Mouse (Mus musculus) gonadal fat pad, adult 2 months (tissue): ENCODE data around the gene Neurl2. TPM values are rescaled to one million over a fixed set of nuclear protein-coding genes. Genes with fewer than 3 reads are reported as not detected.
"Not testable (repeated sequence)": the region's sequence is repeated elsewhere in the genome, so short reads cannot be mapped to it uniquely, and the experiment has no call there.

Experiments used
- DNase-seq: peaks from one replicate; pipeline ENCODE4 v3.0.0-alpha.2; 2012; ENCODE audit warnings: low read depth
- polyA plus RNA-seq: library from polyadenylated mRNA; depleted of rRNA; stranded (reverse); fragments of >200 nt; gene quantifications from 2 replicates; pipeline ENCODE4 v1.2.3, GENCODE M21; 2012

The Neurl2 gene
- polyA plus RNA-seq, 1 experiment, result 7.4 TPM

- DNase-seq, result no peak
Observed at GRCm38 (mm10) chr2:164857842-164858553, 24.7 kb upstream of the Neurl2 start.

- DNase-seq, result no peak
Observed at GRCm38 (mm10) chr2:164857101-164857821, 24.0 kb upstream of the Neurl2 start, which contains the start of gene Pltp. Gene Pltp, minus strand, starts transcription at chr2:164857711.

DNA sequence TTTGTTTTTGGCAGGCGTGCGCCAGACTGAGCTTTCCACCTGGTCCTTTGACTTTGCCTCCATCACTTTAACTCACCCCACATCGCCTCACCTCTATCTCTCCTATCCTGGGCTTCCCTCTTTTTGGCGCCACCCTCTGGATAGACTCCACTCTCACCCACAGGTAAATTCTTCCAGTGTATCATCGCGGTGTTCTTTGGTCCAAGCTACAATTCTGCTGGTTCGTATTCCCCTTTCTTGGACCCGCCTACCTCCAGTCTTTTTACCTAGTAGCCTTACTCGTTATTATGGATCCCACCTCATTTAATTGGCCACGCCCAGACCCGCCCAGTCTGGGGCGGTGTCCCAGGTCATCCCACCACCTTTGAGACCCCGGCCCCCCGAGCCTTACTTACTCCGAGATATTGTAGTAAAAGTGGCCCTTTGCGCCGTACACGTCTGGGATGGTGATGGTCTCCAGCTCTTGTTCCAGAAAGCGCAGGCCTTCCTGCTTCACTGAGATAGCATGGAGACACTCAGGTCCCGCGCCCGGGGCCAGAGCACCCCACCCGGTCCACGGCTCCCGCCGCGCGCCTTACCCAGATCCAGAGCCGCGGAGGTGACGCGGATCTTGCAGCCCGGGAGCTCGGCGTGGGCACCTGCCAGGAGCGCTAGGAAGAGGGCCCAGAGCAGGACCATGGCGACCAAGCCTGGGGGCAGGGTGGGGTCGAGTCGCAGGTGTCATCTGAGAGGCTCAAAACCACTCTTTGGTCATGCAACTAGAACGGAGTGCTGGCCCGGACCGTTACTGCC, 23.2 kb upstream of the Neurl2 start:
- DNase-seq, result no peak

- not testable (repeated sequence) for DNase-seq
Observed at GRCm38 (mm10) chr2:164855572-164855971, 22.3 kb upstream of the Neurl2 start.

DNA sequence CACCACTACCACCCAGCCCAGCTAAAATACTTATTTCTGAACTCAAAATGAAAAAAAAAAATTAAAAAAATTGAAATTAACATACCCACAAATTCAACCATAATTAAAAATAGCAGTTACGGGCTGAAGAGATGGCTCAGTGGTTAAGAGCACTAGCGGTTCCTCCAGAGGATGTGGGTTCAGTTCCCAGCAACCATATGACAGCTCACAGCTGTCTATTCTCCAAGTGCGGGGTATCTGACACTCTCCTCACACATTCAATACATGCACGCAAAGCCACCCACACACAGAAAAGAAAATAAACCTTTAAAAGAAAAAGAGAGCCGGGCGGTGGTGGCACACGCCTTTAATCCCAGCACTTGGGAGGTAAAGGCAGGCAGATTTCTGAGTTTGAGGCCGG, 16.8 kb upstream of the Neurl2 start:
- no peak for DNase-seq

GRCm38 (mm10) chr2:164845782-164846181, 12.5 kb upstream of the Neurl2 start:
- no peak for DNase-seq

DNA sequence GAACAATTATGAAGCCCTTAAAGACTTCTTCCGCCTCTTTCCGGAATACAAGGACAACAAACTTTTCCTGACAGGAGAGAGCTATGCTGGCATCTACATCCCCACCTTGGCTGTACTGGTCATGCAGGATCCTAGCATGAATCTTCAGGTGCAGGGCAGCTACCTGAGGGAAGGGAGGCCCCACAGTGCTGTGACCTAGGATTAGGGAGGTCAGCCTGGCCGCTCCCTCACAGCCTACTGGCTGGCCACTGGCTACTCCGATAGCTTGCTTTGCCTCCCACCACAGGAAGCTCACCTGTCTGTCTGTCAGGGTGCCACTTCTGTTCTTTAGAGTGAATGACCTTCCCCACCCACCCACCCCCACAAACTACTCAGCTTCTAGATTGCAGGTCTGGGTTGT, 1.9 kb upstream of the Neurl2 start:
- DNase-seq, result no peak

DNA sequence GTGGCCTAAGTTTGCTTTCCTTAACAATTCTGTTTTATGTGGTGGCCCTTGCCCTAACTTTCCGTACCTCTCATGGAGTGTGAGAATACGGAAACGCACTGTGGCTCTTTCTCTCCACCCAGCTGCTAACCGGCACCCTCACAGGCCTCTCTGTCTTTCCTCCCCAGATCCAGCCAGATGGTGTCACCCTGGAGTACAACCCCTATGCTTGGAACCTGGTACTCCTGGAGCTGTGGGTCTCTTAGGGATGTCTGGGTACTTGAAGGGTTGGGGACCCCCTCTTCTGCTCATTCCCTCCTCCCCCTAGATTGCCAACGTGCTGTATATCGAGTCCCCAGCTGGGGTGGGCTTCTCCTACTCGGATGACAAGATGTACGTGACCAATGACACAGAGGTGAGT, 1.3 kb upstream of the Neurl2 start:
- no peak for DNase-seq

DNA sequence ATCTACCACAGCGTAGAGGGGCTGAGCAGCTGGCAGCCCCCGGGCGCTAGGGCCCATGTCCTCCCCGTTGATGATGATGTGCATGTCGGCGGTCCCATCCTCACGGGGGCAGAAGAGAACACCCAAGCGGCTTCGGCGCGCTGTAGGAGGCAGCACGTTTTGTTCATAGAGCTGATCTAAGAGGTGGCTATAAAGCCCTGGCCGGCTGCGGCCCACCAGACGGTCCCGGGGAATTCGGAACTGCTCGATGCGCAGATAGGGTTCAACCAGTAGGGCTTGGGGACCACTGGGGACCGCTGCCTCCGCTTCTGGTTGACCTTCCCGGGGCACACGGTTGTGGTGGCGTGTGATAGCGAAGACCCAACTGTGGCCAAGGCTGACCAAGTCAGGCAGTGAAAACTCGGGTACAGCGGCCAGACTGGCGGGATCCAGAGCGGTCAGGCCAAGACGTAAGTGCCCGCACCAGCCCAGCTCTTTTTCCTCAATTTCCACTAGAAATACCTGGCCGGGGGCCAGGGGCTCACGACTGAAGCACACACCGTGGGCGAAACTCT, 431 bp downstream of the Neurl2 start, which contains the start of gene Ctsa:
Gene Ctsa (plus strand): TSS at position 126 of the 554 bp plus-strand sequence.
- DNase-seq, result no peak

- DNase-seq, result no peak
Observed at GRCm38 (mm10) chr2:164832032-164832747, 1.1 kb downstream of the Neurl2 start.

DNA sequence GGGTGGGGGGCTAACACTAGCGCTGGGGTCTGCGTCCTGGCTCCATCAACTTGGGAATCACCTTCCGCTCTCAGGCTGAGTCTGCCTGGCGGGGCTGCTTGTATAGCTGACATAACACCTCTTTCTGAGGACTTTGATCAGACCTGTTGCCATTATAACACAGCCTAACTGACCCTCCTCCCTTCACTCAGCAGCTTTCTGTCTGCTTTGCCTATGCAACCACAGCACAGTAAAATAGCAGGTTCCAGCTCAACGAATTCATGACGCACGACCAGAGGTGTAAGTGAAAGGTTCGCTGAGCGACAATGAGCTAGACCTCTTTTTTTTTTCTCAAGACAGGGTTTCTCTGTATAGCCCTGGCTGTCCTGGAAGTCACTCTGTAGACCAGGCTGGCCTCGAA, 2.2 kb downstream of the Neurl2 start:
- DNase-seq, result no peak

- no peak for DNase-seq
Observed at GRCm38 (mm10) chr2:164829090-164829489, 4.2 kb downstream of the Neurl2 start.

DNA sequence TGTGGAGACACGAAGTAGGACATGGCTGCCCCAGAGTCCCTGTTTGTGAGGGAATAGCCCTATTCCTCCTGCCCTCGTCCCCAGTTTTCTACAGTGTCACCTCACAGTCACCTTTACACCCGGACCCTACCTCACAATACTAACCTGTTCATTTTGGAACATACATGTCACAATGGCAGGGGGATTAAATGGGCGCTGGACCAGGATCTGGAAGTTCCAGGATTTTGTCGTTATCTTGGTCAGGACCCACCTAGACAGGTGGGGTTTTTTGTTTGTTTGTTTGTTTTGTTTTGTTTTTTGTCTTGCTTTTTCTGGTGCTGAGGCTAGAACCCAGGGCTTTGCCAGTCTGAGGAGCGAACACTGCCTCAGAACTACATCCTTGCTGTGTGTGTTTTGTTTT, 4.8 kb downstream of the Neurl2 start, which contains the start of gene Spata25:
Gene Spata25 (minus strand): TSS at position 101 of the 400 bp plus-strand sequence.
- DNase-seq, result no peak

DNA sequence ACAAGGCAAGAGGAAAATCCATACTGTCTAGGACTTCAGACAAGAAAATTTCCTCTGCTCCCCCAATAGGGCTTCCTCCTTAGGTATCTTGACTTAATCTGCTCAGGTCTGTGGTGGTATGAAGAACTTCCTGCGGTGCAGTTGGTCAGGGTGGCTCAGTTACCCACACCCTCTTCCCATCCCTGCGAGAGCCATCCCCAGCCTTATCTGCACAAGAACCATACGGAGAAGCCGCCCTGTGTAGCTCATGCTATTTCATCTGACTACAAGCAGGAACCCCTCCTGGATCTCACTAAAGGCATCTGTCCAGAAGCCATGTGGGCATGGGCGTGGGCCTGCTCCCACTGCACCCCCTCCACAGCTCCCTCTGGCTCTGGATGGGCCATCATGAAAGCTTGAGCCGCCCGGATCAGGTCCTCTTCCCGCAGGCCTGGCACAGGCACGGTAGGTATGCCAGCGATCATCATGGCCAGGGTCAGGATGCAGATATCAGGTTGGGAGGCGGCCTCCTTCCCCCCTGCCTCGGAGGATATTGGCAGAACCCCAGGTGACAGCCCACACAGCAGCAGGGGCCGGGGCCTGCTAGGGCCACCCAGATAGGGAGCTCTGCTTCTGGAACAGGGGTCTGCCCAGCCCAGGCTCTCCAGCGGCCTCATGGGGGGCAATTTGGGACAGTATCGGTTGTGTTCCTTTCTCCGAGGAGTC, 6.0 kb downstream of the Neurl2 start:
- no peak for DNase-seq

DNA sequence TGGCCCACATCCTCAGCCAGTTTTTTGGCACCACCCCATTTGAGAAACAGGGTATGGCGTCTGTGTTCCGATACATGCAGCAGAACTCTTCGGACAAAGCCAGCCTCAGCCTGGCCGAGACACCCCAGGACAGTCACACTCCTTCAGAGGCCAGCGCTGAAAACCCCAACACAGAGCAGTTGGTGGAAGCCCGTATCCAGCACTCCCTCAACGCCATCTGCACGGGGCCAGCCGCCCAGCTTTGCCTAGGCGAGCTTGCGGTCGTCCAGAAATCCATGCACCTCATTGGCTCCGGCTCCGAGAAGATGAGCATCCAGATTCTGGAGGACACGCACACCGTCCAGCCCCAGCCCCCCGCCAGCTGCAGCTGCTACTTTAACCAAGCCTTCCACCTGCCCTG, 7.7 kb downstream of the Neurl2 start:
- no peak for DNase-seq

DNA sequence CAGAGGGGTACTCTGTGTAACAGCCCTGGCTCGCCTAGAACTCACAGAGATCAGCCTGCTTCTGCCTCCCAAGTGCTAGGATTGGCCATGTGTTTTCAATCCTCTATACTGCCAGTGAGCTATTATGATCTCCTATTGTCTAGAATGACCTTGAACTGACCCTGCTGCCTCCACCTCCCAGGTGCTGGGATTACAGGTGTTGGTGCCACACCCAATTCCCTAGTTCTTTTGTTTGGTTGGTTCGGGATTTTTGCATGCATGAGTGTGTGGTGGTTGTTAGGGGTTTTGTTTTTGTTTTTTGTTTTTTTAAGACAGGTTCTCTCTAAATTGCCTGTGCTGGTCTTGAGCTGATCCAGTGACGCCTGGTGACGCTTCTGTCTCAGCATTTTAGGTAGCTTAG, 9.3 kb downstream of the Neurl2 start:
- DNase-seq, result no peak

- DNase-seq, result no peak
Observed at GRCm38 (mm10) chr2:164823181-164823585, 10.1 kb downstream of the Neurl2 start.

DNA sequence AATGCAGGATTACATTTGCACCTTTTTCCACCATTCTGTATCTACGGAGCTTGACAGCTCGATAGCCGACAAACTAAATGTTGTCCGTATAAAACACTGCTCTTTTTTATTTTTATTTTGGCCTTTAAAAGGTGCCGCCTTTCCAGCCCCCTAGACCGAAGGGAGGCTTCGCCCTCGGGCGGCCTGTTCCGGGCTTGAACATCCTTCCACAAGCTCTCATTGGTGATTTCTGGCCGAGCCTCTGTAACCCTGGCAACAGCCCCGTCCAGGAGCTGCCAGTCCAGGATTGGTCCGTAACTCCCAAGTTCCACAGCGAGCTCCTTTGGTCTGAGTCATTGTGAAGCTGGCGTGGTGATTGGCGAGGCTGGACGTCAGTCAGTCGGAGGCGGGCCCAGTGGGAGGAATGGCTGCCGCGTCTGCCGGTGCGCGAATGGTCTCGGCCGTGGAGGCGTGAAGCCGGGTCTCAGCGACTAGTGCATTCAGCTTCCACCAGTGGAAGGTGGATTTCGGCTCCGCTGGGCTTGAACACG, 10.6 kb downstream of the Neurl2 start, which contains the start of gene Zswim1:
Gene Zswim1 (plus strand): TSS at position 51 of the 530 bp plus-strand sequence.
- DNase-seq, result no peak

DNA sequence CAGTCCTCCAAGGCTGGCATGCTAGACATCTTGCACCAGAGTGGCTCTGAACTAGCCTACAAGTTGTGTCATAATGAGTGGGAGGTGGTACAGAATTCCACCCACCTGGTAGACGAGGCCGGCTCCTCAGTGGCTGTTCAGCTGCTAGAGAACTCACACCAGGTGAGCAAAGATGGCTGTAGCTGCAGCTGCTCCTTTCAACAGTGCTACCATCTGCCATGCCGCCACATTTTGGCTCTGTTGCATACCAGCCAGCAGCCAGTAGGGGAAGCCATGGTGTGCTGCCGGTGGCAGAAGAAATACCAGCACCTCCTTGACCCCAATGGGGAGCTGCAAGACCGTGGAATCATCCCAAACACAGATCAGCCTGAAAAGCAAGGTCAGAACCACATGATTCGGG, 12.2 kb downstream of the Neurl2 start:
- no peak for DNase-seq

GRCm38 (mm10) chr2:164817703-164818102, 15.6 kb downstream of the Neurl2 start:
- DNase-seq, result no peak
